Mouse (Mus musculus) lung, adult 2 months (tissue): ENCODE results near the gene Ascc1. TPM values are rescaled to one million over a fixed set of nuclear protein-coding genes. Genes with fewer than 3 reads are reported as not detected.
A peak's percentile ranks its signal among the peaks of the same experiment; 100 is the strongest.

ENCODE experiments used
- DNase-seq: peaks from one replicate; pipeline ENCODE4 v3.0.0; 2022
- H3K4me1 ChIP-seq: fragments of 200-500 bp; 2 replicates; pipeline ENCODE4 v1.6.1; 2011; ENCODE audit warnings: low read length; ENCODE audit not compliant: control insufficient read depth, insufficient read depth
- H3K4me3 ChIP-seq: fragments of 200-500 bp; replicated peaks from 2 replicates; pipeline ENCODE3; 2011; ENCODE audit warnings: low read depth, mild to moderate bottlenecking, control low read depth, low read length; ENCODE audit errors: extremely low read depth
- CTCF ChIP-seq: fragments of 200-500 bp; IDR thresholded peaks from 2 replicates; pipeline ENCODE4 v1.5.1; 2011; ENCODE audit warnings: mild to moderate bottlenecking, low read length, control low read depth; ENCODE audit not compliant: insufficient read depth
- POLR2A ChIP-seq: fragments of 200-500 bp; IDR thresholded peaks from 2 replicates; pipeline ENCODE4 v1.6.1; 2011; ENCODE audit warnings: low read depth, mild to moderate bottlenecking, control low read depth, low read length, borderline replicate concordance; ENCODE audit errors: extremely low read depth
- WGBS: fragments of 180-500 bp; shearing (Covaris S2); methylation state at CpG from one replicate; pipeline ENCODE4 v1.1.7; 2018; 5-methylcytosine and 5-hydroxymethylcytosine counted together
- polyA plus RNA-seq: library from polyadenylated mRNA; depleted of rRNA; stranded (reverse); fragments of >200 nt; gene quantifications from 2 replicates; pipeline ENCODE4 v1.2.3, GENCODE M21; 2012

Gene Ascc1
- polyA plus RNA-seq, 1 experiment, result 29.5 TPM

- peaks cover 2% of the 10 kb centered on the region for H3K4me1 ChIP-seq
- H3K4me3 ChIP-seq, result no peak overlapping the region
- TF ChIP-seq CTCF (no peak), POLR2A (no peak)
- 28% methylated on average over 5 of the region's 5 CpGs for WGBS
- DNase-seq, result no peak
Measured at GRCm38 (mm10) chr10:60080601-60080981, 78.0 kb downstream of the Ascc1 start.

- no peak for DNase-seq
- TF ChIP-seq CTCF (no peak), POLR2A (no peak)
- Histone ChIP-seq H3K4me3 (no peak overlapping the region), H3K4me1 (peaks cover 2% of the 10 kb centered on the region)
- WGBS, result 55% methylated on average over 21 of the region's 21 CpGs
Measured at GRCm38 (mm10) chr10:60080982-60081825, 78.6 kb downstream of the Ascc1 start.

- peak; percentile 7 for DNase-seq
- TF ChIP-seq POLR2A (no peak), CTCF (no peak)
- Histone ChIP-seq H3K4me3 (no peak overlapping the region), H3K4me1 (peaks cover 2% of the 10 kb centered on the region)
- 47% methylated on average over 5 of the region's 5 CpGs for WGBS
Measured at GRCm38 (mm10) chr10:60081905-60082304, 79.3 kb downstream of the Ascc1 start.

DNA sequence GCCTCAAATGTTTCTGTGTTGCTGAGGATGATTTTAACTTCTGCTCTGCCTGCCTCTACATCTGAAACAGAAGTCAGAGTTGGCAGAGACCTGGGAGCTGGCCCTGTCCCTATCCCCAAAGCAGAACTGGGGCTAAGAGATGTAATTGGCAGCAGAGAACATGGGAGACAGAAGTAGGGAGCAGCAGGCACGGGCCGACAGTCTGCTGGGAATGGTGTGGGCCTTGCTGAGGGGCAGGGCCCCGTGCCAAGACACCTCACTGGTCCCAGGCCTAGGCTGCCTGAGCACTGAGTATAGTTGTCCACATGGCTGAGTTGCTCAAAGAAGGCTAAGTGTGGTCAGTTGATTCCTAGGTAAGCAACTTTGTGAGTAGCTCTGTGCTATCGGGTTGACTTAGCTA is 81.5 kb downstream of the Ascc1 start:
- 82% methylated on average over 4 of the region's 4 CpGs for WGBS
- Histone ChIP-seq H3K4me3 (no peak overlapping the region), H3K4me1 (peaks cover 2% of the 10 kb centered on the region)
- DNase-seq, result no peak
- TF ChIP-seq CTCF (no peak), POLR2A (no peak)

- DNase-seq, result no peak
- Histone ChIP-seq H3K4me1 (no peaks in the 10 kb centered on the region), H3K4me3 (no peak overlapping the region)
- WGBS, result 91% methylated on average over 2 of the region's 2 CpGs
- TF ChIP-seq CTCF (no peak), POLR2A (no peak)
Measured at GRCm38 (mm10) chr10:60092311-60092710, 89.7 kb downstream of the Ascc1 start.

DNA sequence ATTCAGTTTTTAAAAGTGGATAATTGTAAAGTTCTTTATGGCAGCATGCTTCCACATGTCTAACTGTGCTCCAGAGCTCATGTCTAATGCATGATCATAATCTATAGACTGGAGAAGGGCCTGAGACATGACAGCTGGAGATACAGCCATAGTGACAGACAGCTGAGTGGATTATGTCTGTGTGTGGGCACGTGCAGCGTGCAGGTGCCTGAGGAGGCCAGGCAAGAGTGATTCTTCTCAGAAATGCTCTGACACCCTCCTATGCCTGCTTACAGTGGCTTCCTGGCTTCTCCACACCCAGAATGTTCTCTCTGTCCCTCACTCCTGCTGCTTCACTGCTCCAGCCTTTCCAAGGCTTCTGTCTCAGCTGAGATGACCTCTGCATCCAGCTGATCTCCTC is 91.1 kb downstream of the Ascc1 start:
- no peak overlapping the region for H3K4me3 ChIP-seq
- H3K4me1 ChIP-seq, result no peaks in the 10 kb centered on the region
- WGBS, result 93% methylated on average over 2 of the region's 2 CpGs
- TF ChIP-seq CTCF, result no peak
- no peak for TF ChIP-seq POLR2A
- DNase-seq, result no peak

DNA sequence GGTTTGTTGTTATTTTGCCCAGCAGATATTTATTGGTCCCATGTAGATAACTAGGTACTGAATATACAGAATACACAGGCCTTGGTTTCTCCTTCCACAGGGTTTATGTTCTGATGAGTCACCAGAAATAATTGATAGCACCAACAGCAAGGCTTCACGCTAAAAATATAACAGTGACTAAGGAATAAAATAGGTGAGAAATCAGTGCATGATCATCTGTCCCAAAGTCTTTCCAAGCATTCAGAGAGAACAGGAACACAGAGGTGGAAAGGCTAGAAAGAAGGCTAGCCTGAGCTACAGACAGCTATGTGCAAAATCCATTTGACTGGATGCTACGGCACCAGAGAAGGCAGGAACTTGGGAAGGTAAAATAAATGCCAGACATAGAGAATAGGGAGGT is 93.0 kb downstream of the Ascc1 start:
- TF ChIP-seq CTCF (no peak), POLR2A (no peak)
- 88% methylated on average over 2 of the region's 2 CpGs for WGBS
- no peaks in the 10 kb centered on the region for H3K4me1 ChIP-seq
- DNase-seq, result no peak
- no peak overlapping the region for H3K4me3 ChIP-seq

DNA sequence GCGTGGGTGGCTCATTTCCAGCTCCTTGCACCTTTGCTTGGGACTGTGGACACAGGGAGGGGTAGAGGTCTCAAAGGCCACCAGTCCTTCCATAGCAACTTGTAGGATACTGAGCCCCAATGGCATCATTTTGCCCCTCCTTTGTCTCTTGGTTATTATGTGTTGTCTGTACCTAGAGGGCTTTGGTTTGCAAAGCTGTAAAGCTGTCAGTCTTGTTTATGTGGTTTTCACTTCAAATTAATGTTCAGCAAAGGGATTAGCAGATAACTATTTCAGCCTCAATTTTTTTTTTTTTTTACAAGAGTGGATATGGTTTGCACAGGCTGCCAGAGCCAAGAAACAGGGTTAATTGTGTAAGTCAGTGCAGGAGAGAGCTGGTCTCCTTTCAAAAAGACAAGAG is 93.7 kb downstream of the Ascc1 start:
- WGBS, result 68% methylated on average over 1 of the region's 1 CpGs
- H3K4me1 ChIP-seq, result no peaks in the 10 kb centered on the region
- no peak for DNase-seq

GRCm38 (mm10) chr10:60097146-60097545 is 94.5 kb downstream of the Ascc1 start:
- Histone ChIP-seq H3K4me1 (no peaks in the 10 kb centered on the region), H3K4me3 (no peak overlapping the region)
- WGBS, result 86% methylated on average over 9 of the region's 9 CpGs
- TF ChIP-seq POLR2A (no peak), CTCF (no peak)
- no peak for DNase-seq

More for the DNA sequence above, 93.7 kb downstream of the Ascc1 start:
- no peak overlapping the region for H3K4me3 ChIP-seq
- TF ChIP-seq CTCF (no peak), POLR2A (no peak)

DNA sequence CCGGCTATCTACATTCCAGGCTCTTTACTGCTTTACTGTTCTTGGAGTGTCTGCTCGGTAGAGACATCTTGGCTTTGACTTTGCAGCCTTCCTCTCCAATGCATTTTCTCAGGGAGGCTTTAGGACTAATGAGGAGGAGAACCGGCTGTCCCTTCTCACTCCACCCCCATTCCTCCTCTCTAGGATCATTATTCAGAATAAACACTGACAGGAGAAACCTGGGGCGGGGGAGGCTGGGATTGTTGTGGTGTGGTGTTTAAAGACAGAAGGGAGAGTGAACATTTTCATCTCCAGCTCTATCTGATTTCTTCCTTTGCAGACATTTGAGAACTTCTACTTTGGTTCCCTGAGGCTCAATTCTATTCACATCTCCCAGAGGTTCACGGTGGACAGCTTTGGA is 95.2 kb downstream of the Ascc1 start:
- DNase-seq, result no peak
- TF ChIP-seq CTCF (no peak), POLR2A (no peak)
- WGBS, result 75% methylated on average over 5 of the region's 5 CpGs
- Histone ChIP-seq H3K4me3 (no peak overlapping the region), H3K4me1 (no peaks in the 10 kb centered on the region)
